Mouse (Mus musculus): ENCODE data around the gene Npc2. TPM values are rescaled to one million over a fixed set of nuclear protein-coding genes. Genes with fewer than 3 reads are reported as not detected.

The Npc2 gene
- polyA plus RNA-seq, 1 experiment from 2014 or later, result 29.7 TPM

- Histone ChIP-seq H3K4me3 (ENCODE audit: low read depth, low read length) (no peak overlapping the region), H3K9ac (replicated peaks) (no peak overlapping the region), H3K36me3 (replicated peaks; ENCODE audit: insufficient read depth, low read length) (no peaks in the 10 kb centered on the region), H3K9me3 (ENCODE audit: low read length) (no peaks in the 10 kb centered on the region), H3K4me1 (ENCODE audit: insufficient read depth) (no peaks in the 10 kb centered on the region), H3K4me2 (ENCODE audit: low read depth, low read length) (no peak overlapping the region), H3K27ac (ENCODE audit: low read depth) (no peak overlapping the region), H3K27me3 (ENCODE audit: insufficient read depth, low read length) (no peaks in the 10 kb centered on the region; the same call in 1 of the 2 replicates)
- no peak for TF ChIP-seq CTCF (IDR thresholded peaks at IDR 0.05; ENCODE audit: low read depth)
- ATAC-seq (no peak), DNase-seq (no peak)
- WGBS (ENCODE audit: insufficient replicate concordance), result 71% methylated on average over 4 of the region's 4 CpGs
Measured at GRCm38 (mm10) chr12:84792629-84793028, 19.7 kb upstream of the Npc2 start.

- ATAC-seq, result no peak
- no peak for TF ChIP-seq CTCF (IDR thresholded peaks at IDR 0.05; ENCODE audit: low read depth)
- no peak for TF ChIP-seq EP300 (IDR thresholded peaks at IDR 0.05; ENCODE audit: low read depth)
Measured at GRCm38 (mm10) chr12:84790853-84791252, 17.9 kb upstream of the Npc2 start.

GRCm38 (mm10) chr12:84786091-84786490 is 13.1 kb upstream of the Npc2 start:
- TF ChIP-seq EP300 (IDR thresholded peaks at IDR 0.05; ENCODE audit: low read depth) (no peak), CTCF (IDR thresholded peaks at IDR 0.05; ENCODE audit: low read depth) (no peak)
- H3K36me3 ChIP-seq (replicated peaks; ENCODE audit: insufficient read depth, low read length), result no peaks in the 10 kb centered on the region
- no peak overlapping the region for H3K4me2 ChIP-seq (ENCODE audit: low read depth, low read length)
- no peak for DNase-seq
- 74% methylated on average over 5 of the region's 5 CpGs for WGBS (ENCODE audit: insufficient replicate concordance)
- no peaks in the 10 kb centered on the region for H3K9me3 ChIP-seq (ENCODE audit: low read length)
- no peak overlapping the region for H3K27ac ChIP-seq (ENCODE audit: low read depth)
- no peak for ATAC-seq
- no peaks in the 10 kb centered on the region for H3K27me3 ChIP-seq (ENCODE audit: insufficient read depth, low read length)
- H3K4me1 ChIP-seq (ENCODE audit: insufficient read depth), result peaks cover 5% of the 10 kb centered on the region
- H3K4me3 ChIP-seq (ENCODE audit: low read depth, low read length), result no peak overlapping the region
- no peak overlapping the region for H3K9ac ChIP-seq (replicated peaks)

More at GRCm38 (mm10) chr12:84790853-84791252, 17.9 kb upstream of the Npc2 start:
- Histone ChIP-seq H3K9me3 (ENCODE audit: low read length) (no peaks in the 10 kb centered on the region), H3K4me1 (ENCODE audit: insufficient read depth) (no peaks in the 10 kb centered on the region), H3K36me3 (replicated peaks; ENCODE audit: insufficient read depth, low read length) (no peaks in the 10 kb centered on the region), H3K9ac (replicated peaks) (no peak overlapping the region), H3K4me3 (ENCODE audit: low read depth, low read length) (no peak overlapping the region), H3K27ac (ENCODE audit: low read depth) (no peak overlapping the region), H3K4me2 (ENCODE audit: low read depth, low read length) (no peak overlapping the region), H3K27me3 (ENCODE audit: insufficient read depth, low read length) (no peaks in the 10 kb centered on the region; the same call in 1 of the 2 replicates)
- DNase-seq, result no peak
- WGBS (ENCODE audit: insufficient replicate concordance), result 53% methylated on average over 10 of the region's 10 CpGs

GRCm38 (mm10) chr12:84784604-84785381 is 11.8 kb upstream of the Npc2 start:
- H3K4me1 ChIP-seq (ENCODE audit: insufficient read depth), result peaks cover 5% of the 10 kb centered on the region
- H3K9ac ChIP-seq (replicated peaks), result no peak overlapping the region
- no peak overlapping the region for H3K27ac ChIP-seq (ENCODE audit: low read depth)
- DNase-seq (peak; percentile 93), ATAC-seq (peak; percentile 80)
- TF ChIP-seq EP300 (IDR thresholded peaks at IDR 0.05; ENCODE audit: low read depth), result no peak
- TF ChIP-seq CTCF (IDR thresholded peaks at IDR 0.05; ENCODE audit: low read depth), result peak; percentile 99
- H3K27me3 ChIP-seq (ENCODE audit: insufficient read depth, low read length), result no peaks in the 10 kb centered on the region
- WGBS (ENCODE audit: insufficient replicate concordance), result 30% methylated on average over 25 of the region's 25 CpGs
- H3K4me3 ChIP-seq (ENCODE audit: low read depth, low read length), result no peak overlapping the region
- no peaks in the 10 kb centered on the region for H3K36me3 ChIP-seq (replicated peaks; ENCODE audit: insufficient read depth, low read length)
- peak overlapping the region; percentile 19; the same call in 1 of the 2 replicates for H3K4me2 ChIP-seq (ENCODE audit: low read depth, low read length)
- H3K9me3 ChIP-seq (ENCODE audit: low read length), result no peaks in the 10 kb centered on the region

- Histone ChIP-seq H3K4me3 (ENCODE audit: low read depth, low read length) (no peak overlapping the region), H3K27me3 (ENCODE audit: insufficient read depth, low read length) (no peaks in the 10 kb centered on the region), H3K4me1 (ENCODE audit: insufficient read depth) (peaks cover 22% of the 10 kb centered on the region), H3K4me2 (ENCODE audit: low read depth, low read length) (no peak overlapping the region), H3K27ac (ENCODE audit: low read depth) (no peak overlapping the region), H3K9me3 (ENCODE audit: low read length) (no peaks in the 10 kb centered on the region), H3K36me3 (replicated peaks; ENCODE audit: insufficient read depth, low read length) (no peaks in the 10 kb centered on the region), H3K9ac (replicated peaks) (no peak overlapping the region)
- ATAC-seq (no peak), DNase-seq (no peak)
- TF ChIP-seq EP300 (IDR thresholded peaks at IDR 0.05; ENCODE audit: low read depth), result no peak
- no peak for TF ChIP-seq CTCF (IDR thresholded peaks at IDR 0.05; ENCODE audit: low read depth)
Measured at GRCm38 (mm10) chr12:84776229-84776628, 3.3 kb upstream of the Npc2 start.

- Histone ChIP-seq H3K9ac (replicated peaks) (peak overlapping the region; percentile 90; the same call in 1 of the 2 replicates), H3K4me3 (ENCODE audit: low read depth, low read length) (peak overlapping the region; percentile 95), H3K4me1 (ENCODE audit: insufficient read depth) (peaks cover 39% of the 10 kb centered on the region), H3K36me3 (replicated peaks; ENCODE audit: insufficient read depth, low read length) (peaks cover under 1% of the 10 kb centered on the region; the same call in 1 of the 2 replicates), H3K27ac (ENCODE audit: low read depth) (peak overlapping the region; percentile 97), H3K4me2 (ENCODE audit: low read depth, low read length) (peak overlapping the region; percentile 84), H3K27me3 (ENCODE audit: insufficient read depth, low read length) (no peaks in the 10 kb centered on the region), H3K9me3 (ENCODE audit: low read length) (no peaks in the 10 kb centered on the region)
- 63% methylated on average over 6 of the region's 6 CpGs for WGBS (ENCODE audit: insufficient replicate concordance)
- no peak for TF ChIP-seq EP300 (IDR thresholded peaks at IDR 0.05; ENCODE audit: low read depth)
- TF ChIP-seq CTCF (IDR thresholded peaks at IDR 0.05; ENCODE audit: low read depth), result no peak
- no peak for ATAC-seq
- DNase-seq, result peak; percentile 29
Measured at GRCm38 (mm10) chr12:84774376-84774775, 1.4 kb upstream of the Npc2 start.
